Mouse (Mus musculus): ENCODE measurements around the gene Rnpep.
A peak's percentile ranks its signal among the peaks of the same experiment; 100 is the strongest.
"Not testable (repeated sequence)": the region's sequence is repeated elsewhere in the genome, so short reads cannot be mapped to it uniquely, and the experiment has no call there.

The Rnpep gene

GRCm38 (mm10) chr1:135258380-135259127 is 25.3 kb downstream of the Rnpep start, which contains the start of gene Elf3:
Gene Elf3 (minus strand): TSS chr1:135258568.
- peak; percentile 83 for DNase-seq

DNA sequence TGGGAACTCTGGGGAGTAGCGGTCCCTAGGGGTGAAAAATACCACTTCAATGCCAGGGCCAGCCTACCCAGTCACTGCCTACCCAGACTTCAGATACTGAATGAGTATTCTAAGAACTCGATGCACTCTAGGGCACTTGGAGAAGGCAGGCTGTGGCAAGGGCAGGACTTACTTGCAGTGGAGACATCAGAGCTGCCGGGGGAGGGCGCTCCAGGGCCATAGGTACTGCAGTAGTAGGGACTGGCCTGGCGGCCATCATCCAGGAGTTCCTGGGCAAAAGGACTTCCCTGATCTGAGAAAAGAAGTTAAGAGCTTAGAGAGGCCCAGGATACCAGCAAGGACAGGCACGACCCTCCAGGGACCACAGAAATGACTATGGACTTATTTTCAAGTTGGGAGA is 27.6 kb downstream of the Rnpep start:
- DNase-seq = peak; percentile 81

DNA sequence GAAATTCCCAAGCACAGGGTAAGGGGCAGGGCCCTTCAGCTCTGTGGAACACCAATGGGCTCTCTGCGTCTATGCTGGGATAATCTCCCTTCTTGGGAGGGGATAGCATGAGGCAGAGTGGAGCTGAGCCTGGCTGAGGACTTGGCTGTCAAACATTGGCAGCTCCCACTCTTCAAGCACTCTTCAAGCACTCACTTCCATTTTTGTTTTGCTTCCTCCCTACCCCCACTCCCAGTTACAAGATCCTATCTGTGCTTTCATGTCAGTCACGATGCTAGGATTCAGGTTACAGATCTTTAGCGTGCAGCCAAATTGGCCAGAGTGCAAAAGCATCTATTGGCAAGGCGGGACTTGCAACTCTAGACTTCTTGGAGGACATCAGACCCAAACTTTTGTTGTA is 31.0 kb downstream of the Rnpep start:
- DNase-seq = peak; percentile 51

DNA sequence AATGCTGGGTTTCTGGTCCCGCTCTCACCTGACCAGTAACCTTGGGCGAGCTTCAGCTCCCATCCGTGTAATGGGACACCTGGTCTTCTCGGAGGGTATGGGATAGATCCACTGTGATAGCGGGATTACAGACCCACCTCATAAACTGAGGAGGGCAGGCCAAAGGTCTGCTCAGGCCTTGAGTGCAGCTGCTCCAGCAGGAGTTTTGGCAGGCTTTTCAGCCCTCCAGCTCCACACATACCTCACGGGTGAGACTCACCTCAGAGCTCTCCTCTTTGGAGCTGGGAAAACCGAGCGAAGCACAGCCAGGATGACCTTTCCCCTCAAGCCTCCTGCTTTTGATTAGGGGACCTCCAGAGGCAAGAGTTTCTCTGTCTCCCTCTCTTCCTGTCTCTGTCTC is 32.5 kb downstream of the Rnpep start:
- no peak for DNase-seq

GRCm38 (mm10) chr1:135250706-135251105 is 33.2 kb downstream of the Rnpep start:
- no peak for DNase-seq

DNA sequence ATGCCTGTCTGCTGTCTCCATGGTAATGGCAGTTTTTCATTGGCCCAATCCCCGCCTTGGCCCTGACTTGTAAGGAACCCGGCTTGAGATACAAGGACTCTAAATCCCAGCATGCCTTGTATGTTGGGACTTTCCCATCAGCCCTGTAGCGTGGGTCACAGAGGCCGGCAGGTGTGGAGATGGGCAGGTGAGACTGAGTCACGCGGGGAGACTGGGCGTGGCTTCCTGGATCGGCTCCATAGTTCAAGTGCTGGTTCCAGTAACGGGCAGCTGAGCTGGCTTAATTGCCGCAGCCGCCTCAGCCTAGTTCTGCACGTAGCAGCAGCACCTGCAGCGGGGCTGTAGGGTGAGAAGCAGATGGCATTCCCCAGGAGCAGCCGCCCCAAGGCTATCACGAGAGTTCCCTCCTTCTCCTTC is 35.4 kb downstream of the Rnpep start:
- DNase-seq = peak; percentile 84

DNA sequence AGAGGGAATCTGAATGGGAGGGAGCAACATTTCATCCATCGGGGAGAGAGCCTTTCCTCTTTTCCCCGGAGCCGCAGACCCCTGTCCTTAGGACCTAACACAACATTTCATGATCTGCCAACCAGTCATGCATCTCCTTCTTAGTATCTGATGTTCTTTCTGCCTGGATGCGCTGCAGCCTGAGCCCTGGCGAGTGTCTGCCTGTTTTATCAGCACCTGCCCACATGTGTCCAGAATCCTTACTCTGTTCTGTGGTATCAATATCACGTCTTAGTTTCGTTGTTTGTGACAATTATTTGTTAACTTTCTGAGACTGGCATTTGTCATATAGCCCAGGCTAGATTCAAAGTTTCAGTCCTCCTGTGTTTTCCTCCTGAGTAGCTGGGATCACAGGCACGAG is 39.9 kb downstream of the Rnpep start:
- no peak for DNase-seq

GRCm38 (mm10) chr1:135240206-135240605 is 43.7 kb downstream of the Rnpep start:
- not testable (repeated sequence) for DNase-seq

DNA sequence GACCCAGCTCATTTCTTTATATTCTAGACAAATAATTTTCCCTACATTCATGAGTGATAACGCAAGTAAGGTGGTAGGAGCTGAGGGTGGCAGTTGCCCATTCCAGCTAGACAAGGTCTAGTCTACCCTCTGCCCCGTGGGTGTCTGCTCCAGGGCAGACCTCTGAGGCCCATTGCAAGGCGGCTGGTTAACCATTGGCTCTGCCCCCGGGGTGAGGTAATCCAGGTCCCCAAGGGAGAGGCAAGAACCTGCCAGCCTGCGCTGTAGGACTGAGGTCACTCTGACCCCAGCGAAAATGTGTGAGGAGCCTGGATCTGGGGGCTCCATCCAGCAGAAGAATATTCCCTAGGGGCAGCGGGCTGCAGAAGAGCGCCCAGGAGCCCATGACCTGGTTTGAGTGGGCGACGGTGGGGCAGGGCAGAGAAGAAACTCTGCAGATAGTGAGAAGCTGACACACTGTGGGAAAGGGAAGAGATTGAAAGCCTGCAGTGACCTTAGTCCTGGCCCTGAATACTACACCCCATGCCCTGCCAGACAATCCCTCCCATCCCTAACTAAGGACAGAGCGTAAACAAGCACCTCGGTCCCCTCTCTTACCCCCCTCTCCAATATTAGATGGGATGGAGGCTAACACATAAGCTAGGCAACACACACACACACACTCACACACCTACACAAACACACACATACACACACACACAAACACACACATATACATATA is 46.6 kb downstream of the Rnpep start:
- no peak for DNase-seq

- DNase-seq = no peak
Observed at GRCm38 (mm10) chr1:135234771-135235170, 49.1 kb downstream of the Rnpep start.

DNA sequence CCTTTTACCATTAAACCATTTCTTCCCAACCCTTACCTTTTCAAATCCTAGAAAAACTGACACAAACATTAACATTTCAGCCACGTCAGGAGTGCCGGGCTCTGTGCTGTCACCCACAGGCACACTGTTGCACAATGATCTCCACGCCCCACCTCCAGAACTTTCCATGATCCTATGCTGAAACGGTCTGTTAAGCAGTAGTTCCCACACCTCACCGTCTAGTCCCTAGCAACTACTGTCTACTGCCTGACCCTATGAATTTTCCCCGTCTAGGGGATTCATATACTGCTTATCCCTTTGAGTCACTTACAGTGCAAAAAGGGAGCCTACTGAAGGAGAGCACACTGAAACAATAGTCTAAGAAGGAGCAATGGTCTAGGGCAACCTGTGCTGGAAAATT is 49.9 kb downstream of the Rnpep start:
- DNase-seq = no peak

DNA sequence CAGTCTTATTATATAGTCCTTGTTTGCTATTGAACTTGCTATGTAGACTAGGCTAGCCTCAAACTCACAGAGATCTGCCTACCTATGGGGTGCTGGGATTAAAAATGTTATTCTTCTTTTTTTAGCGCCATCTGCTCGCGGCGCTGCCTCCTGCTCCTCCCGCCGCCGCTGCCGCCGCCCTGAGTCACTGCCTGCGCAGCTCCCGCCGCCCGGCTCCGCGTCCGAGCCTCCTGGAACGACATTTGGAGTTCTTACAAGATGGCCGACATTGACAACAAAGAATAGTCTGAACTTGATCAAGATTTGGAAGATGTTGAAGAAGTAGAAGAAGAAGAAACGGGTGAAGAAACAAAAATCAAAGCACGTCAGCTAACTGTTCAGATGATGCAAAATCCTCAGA is 52.0 kb downstream of the Rnpep start:
- DNase-seq = not testable (repeated sequence)

- DNase-seq = peak; percentile 75
Observed at GRCm38 (mm10) chr1:135227339-135227950, 56.4 kb downstream of the Rnpep start.

GRCm38 (mm10) chr1:135224981-135225604 is 58.8 kb downstream of the Rnpep start:
- DNase-seq = no peak

DNA sequence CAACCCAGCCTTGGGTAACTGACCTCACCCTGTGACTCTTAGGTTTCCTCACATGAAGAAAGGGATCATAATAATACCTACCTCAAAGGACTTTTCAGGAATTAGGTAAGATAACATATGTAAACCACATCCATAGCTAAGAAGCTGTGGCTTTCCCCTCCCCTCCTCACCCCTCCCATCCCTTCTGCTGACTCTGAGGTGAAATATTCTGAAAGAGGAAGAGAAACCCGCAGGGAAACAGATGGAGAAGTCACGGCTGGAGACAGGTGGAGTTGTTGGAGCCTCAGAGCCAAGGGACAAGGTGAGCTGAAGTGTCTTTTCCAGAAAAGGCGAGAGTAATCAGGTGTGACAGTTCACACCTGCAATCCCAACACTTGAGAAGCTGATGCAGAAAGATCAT is 59.7 kb downstream of the Rnpep start:
- no peak for DNase-seq

GRCm38 (mm10) chr1:135217607-135218233 is 66.2 kb downstream of the Rnpep start:
- DNase-seq = no peak

DNA sequence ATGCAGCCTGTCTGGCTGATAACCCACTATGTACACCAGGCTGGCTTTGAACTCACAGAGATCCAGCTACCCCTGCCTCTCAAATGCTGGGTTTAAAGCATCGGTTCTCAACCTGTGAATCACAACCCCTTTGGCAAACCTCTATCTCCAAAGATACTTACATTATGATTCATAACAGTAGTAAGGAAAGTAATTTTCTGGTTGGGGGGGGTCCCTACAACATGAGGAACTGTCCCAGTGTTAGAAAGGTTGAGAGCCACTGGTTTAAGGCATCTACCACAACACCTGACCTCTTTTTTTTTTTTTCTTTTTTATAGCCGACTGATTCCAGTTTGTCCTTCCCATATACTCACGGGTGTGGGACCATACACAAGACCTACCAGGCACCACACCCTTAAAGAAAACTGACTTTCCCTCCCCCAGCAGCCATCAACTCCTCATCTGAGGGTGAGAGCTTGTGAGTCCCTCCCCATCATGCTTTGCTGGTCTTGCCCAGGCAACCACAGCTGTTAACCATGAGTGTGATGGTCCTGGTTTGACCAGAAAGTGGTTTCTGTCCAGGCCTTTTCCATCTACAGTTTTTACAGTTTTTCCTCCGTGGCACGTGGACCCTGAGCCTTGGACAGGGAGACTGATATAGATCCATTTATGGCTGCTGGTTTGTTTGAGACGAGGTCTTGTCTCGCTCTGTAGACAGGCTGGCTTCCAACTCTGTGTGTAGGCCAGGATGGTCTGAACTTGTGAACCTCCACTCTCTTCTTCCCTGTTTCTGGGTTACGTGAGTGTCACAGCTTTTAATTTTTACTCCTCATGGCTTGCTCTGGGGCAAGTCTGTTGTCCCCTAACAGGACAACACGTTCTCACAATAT is 69.9 kb downstream of the Rnpep start:
- DNase-seq = no peak
